Comparison of ENCODE assay signal across 32 mouse cellular contexts in the genomic region with DNA sequence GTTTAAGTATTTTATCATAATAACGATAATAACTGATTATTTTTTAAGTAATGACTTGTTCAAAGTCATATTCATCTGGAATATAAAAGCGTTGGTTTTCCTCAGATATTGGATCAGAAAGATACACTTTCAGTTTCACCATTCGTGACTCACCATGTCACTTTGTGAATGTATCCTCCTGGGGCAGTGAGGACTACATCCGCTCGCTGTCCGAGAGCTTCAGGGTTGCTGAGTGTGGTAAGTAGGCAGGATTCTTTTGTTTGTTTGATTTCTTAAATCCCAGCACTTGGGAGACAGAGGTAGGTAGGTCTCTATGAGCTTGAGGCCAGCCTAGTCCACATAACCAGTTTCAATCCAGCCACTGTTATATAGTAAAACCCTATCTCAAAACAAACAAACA. TPM values are rescaled to one million over a fixed set of nuclear protein-coding genes. Genes with fewer than 3 reads are reported as not detected.
DNase-seq lines count a peak whose midpoint lies in the region; ATAC-seq and TF ChIP-seq lines count a peak whose summit lies in the region.
"Had no signal": no experiment of that assay in that cellular context is flagged by ENCODE, and none has a peak within 500 bp of the region (broad histone marks: within the 10 kb centered on the region; RNA-seq: fewer than 3 reads in every experiment).

No protein-coding gene starts in this region.

- H3K9me3 ChIP-seq in kidney, embryonic 16.5 days (ENCODE audit: low read length) = no peaks in the 10 kb centered on the region
- no peaks in the 10 kb centered on the region for H3K9me3 ChIP-seq in lung, postnatal 0 days (ENCODE audit: low read length)
- H3K9me3 ChIP-seq: embryonic facial prominence, embryonic 15.5 days; lung, embryonic 15.5 days; midbrain, embryonic 15.5 days had no signal

- ATAC-seq in kidney, embryonic 16.5 days (ENCODE audit: low FRiP score, low TSS enrichment) = no peak
- no peak for ATAC-seq in lung, postnatal 0 days
- ATAC-seq in CD4-positive, CD25-positive, alpha-beta regulatory T cell, adult 4 months = no peak
- ATAC-seq: forebrain, embryonic 14.5 days; midbrain, embryonic 15.5 days had no signal

- no peaks in the 10 kb centered on the region for H3K4me1 ChIP-seq in kidney, embryonic 16.5 days (ENCODE audit: insufficient read depth, low read length)
- no peaks in the 10 kb centered on the region for H3K4me1 ChIP-seq in lung, postnatal 0 days (ENCODE audit: insufficient read depth, low read depth, low read length)
- H3K4me1 ChIP-seq: embryonic facial prominence, embryonic 15.5 days; lung, embryonic 15.5 days; midbrain, embryonic 15.5 days had no signal

- H3K27me3 ChIP-seq in kidney, embryonic 16.5 days (ENCODE audit: insufficient read depth, low read length) = no peaks in the 10 kb centered on the region
- no peaks in the 10 kb centered on the region for H3K27me3 ChIP-seq in lung, postnatal 0 days (replicated peaks; ENCODE audit: insufficient read depth, low read length)
- H3K27me3 ChIP-seq: midbrain, embryonic 15.5 days had no signal

- peak; percentile 18 for DNase-seq in adrenal gland, postnatal 14 days
- no peak for DNase-seq in adrenal gland, postnatal 25 days
- peak; percentile 26 for DNase-seq in kidney, adult 9 months
- peak; percentile 58 for DNase-seq in MN1 (ENCODE audit: low spot score)
- DNase-seq in lung, postnatal 0 days (ENCODE audit: low spot score) = no peak
- DNase-seq: adrenal gland, adult 8-10 months; B cell, adult 2 months; cerebellum, adult 11 months; cerebellum, adult 9-11 months; gastrocnemius, postnatal 14 days; heart, adult 2 months; heart, postnatal 4 days; kidney, adult 8-10 months; layer of hippocampus, postnatal 36 days; thymus, postnatal 25 days had no signal

- H3K4me2 ChIP-seq in kidney, embryonic 16.5 days (replicated peaks; ENCODE audit: low read depth, low read length) = no peak overlapping the region
- H3K4me2 ChIP-seq in lung, postnatal 0 days (replicated peaks; ENCODE audit: low read depth, low read length) = no peak overlapping the region
- H3K4me2 ChIP-seq: embryonic facial prominence, embryonic 15.5 days; hindbrain, embryonic 14.5 days; lung, embryonic 15.5 days; midbrain, embryonic 15.5 days had no signal

- H3K27ac ChIP-seq in kidney, embryonic 16.5 days (ENCODE audit: low read length) = no peak overlapping the region
- H3K27ac ChIP-seq in lung, postnatal 0 days (ENCODE audit: low read length) = no peak overlapping the region
- H3K27ac ChIP-seq: embryonic facial prominence, embryonic 15.5 days; heart, adult 2 months; hindbrain, embryonic 14.5 days; liver, embryonic 14.5 days; lung, embryonic 15.5 days; macrophage; midbrain, embryonic 15.5 days had no signal

- TF ChIP-seq CTCF in lung, postnatal 0 days (IDR thresholded peaks at IDR 0.05) = no peak

- no peak for TF ChIP-seq EP300 in lung, postnatal 0 days (IDR thresholded peaks at IDR 0.05)

- H3K4me3 ChIP-seq in kidney, embryonic 16.5 days (ENCODE audit: low read length) = no peak overlapping the region
- H3K4me3 ChIP-seq in lung, postnatal 0 days (ENCODE audit: low read depth, low read length) = no peak overlapping the region
- H3K4me3 ChIP-seq: embryonic facial prominence, embryonic 15.5 days; heart, adult 2 months; lung, embryonic 15.5 days; midbrain, embryonic 15.5 days had no signal

- WGBS in kidney, embryonic 16.5 days = 56% methylated on average over 6 of the region's 6 CpGs
- WGBS in lung, postnatal 0 days = 39% methylated on average over 6 of the region's 6 CpGs

- no peak overlapping the region for H3K9ac ChIP-seq in kidney, embryonic 16.5 days (replicated peaks; ENCODE audit: low read length)
- no peak overlapping the region for H3K9ac ChIP-seq in lung, postnatal 0 days (replicated peaks; ENCODE audit: low read depth)
- H3K9ac ChIP-seq: embryonic facial prominence, embryonic 15.5 days; hindbrain, embryonic 14.5 days; liver, embryonic 14.5 days; lung, embryonic 15.5 days; midbrain, embryonic 15.5 days had no signal

- H3K36me3 ChIP-seq in kidney, embryonic 16.5 days (ENCODE audit: insufficient read depth, low read length) = no peaks in the 10 kb centered on the region
- no peaks in the 10 kb centered on the region for H3K36me3 ChIP-seq in lung, postnatal 0 days (ENCODE audit: insufficient read depth, low read length)
- H3K36me3 ChIP-seq: embryonic facial prominence, embryonic 15.5 days; lung, embryonic 15.5 days; midbrain, embryonic 15.5 days had no signal

RNA-seq across cellular contexts. Expression of a gene that starts 14.1 kb away (rescaled TPM):
- total RNA-seq in adrenal gland, postnatal 14 days (2021) = 0.67 and 0.71 TPM in 2 replicates
- total RNA-seq in adrenal gland, postnatal 25 days (2021) = 0.76 and 1.7 TPM in 2 replicates
- 0.11 TPM in 1 of 2 replicates, not detected in the other for polyA plus RNA-seq in kidney, embryonic 16.5 days (2015; fragmentation: Nextera tagmentation; extraction: Ambion mirVana)
- polyA plus RNA-seq in lung, postnatal 0 days (2015; fragmentation: Nextera tagmentation; extraction: Ambion mirVana) = 0.11 TPM in 1 of 2 replicates, not detected in the other
- under 1 TPM in 1 of 2 experiments, not detected in 1; 0.24 TPM for polyA plus RNA-seq in CD4-positive, CD25-positive, alpha-beta regulatory T cell, adult 4 months (2017; shearing (Covaris generic))
- total RNA-seq: gastrocnemius, postnatal 14 days; layer of hippocampus, adult 8-10 months; layer of hippocampus, postnatal 36 days; left cerebral cortex, postnatal 10 days had no signal
- polyA plus RNA-seq: forebrain, embryonic 14.5 days; heart, adult 2 months; heart, embryonic 14.5 days; hindbrain, embryonic 14.5 days; intestine, embryonic 14.5 days; limb, embryonic 11.5 days; lung, embryonic 15.5 days; macrophage; midbrain, embryonic 15.5 days; neural tube, embryonic 14.5 days; spleen, adult 2 months had no signal

RNA-seq across cellular contexts. Expression of a gene that starts 21.8 kb away (rescaled TPM):
- total RNA-seq in adrenal gland, postnatal 14 days (2021) = 122 and 150 TPM in 2 replicates
- 88.2 and 124 TPM in 2 replicates for total RNA-seq in adrenal gland, postnatal 25 days (2021)
- polyA plus RNA-seq in kidney, embryonic 16.5 days (2015; fragmentation: Nextera tagmentation; extraction: Ambion mirVana) = 63.4 and 75.6 TPM in 2 replicates
- polyA plus RNA-seq in lung, postnatal 0 days (2015; fragmentation: Nextera tagmentation; extraction: Ambion mirVana) = 54.5 and 56.8 TPM in 2 replicates
- 10 to 100 TPM; 27.0 to 31.8 TPM for polyA plus RNA-seq in CD4-positive, CD25-positive, alpha-beta regulatory T cell, adult 4 months (2017; shearing (Covaris generic))

RNA-seq across cellular contexts. Expression of a gene that starts 32.0 kb away (rescaled TPM):
- total RNA-seq in adrenal gland, postnatal 14 days (2021) = 40.6 and 43.0 TPM in 2 replicates
- 34.6 and 35.5 TPM in 2 replicates for total RNA-seq in adrenal gland, postnatal 25 days (2021)
- polyA plus RNA-seq in kidney, embryonic 16.5 days (2015; fragmentation: Nextera tagmentation; extraction: Ambion mirVana) = 50.7 and 52.1 TPM in 2 replicates
- polyA plus RNA-seq in lung, postnatal 0 days (2015; fragmentation: Nextera tagmentation; extraction: Ambion mirVana) = 16.7 and 18.3 TPM in 2 replicates
- 1 to 10 TPM; 2.7 to 2.8 TPM for polyA plus RNA-seq in CD4-positive, CD25-positive, alpha-beta regulatory T cell, adult 4 months (2017; shearing (Covaris generic))

RNA-seq across cellular contexts. Expression of a gene that starts 47.6 kb away (rescaled TPM):
- 1.2 and 12.2 TPM in 2 replicates for total RNA-seq in adrenal gland, postnatal 14 days (2021)
- total RNA-seq in adrenal gland, postnatal 25 days (2021) = 1.5 and 3.0 TPM in 2 replicates
- 3.0 and 3.1 TPM in 2 replicates for polyA plus RNA-seq in kidney, embryonic 16.5 days (2015; fragmentation: Nextera tagmentation; extraction: Ambion mirVana)
- 4.5 and 4.8 TPM in 2 replicates for polyA plus RNA-seq in lung, postnatal 0 days (2015; fragmentation: Nextera tagmentation; extraction: Ambion mirVana)
- not detected for polyA plus RNA-seq in CD4-positive, CD25-positive, alpha-beta regulatory T cell, adult 4 months (2017; shearing (Covaris generic))
- total RNA-seq: common myeloid progenitor, adult 5-6 weeks; layer of hippocampus, adult 8-10 months had no signal
- polyA plus RNA-seq: heart, embryonic 14.5 days; macrophage; neural tube, embryonic 14.5 days had no signal

Comparison
In these comparisons a context has a peak if more than half of its experiments do, and no peak if none do; other contexts are left out.
1. DNase-seq: peak in adrenal gland, postnatal 14 days (single experiment), kidney, adult 9 months (single experiment) and MN1 (single experiment); none in adrenal gland, postnatal 25 days (single experiment) and lung, postnatal 0 days (single experiment).